Mouse (Mus musculus) heart, adult 11 months (tissue): ENCODE data around the gene Cblc.

ENCODE experiments used
- DNase-seq: peaks from one replicate; pipeline ENCODE4 v3.0.0; 2022

Gene Cblc

GRCm38 (mm10) chr7:19796697-19797588, at the start of gene Cblc:
Gene Cblc, minus strand, starts transcription at chr7:19796809.
- peak; percentile 97 for DNase-seq

DNA sequence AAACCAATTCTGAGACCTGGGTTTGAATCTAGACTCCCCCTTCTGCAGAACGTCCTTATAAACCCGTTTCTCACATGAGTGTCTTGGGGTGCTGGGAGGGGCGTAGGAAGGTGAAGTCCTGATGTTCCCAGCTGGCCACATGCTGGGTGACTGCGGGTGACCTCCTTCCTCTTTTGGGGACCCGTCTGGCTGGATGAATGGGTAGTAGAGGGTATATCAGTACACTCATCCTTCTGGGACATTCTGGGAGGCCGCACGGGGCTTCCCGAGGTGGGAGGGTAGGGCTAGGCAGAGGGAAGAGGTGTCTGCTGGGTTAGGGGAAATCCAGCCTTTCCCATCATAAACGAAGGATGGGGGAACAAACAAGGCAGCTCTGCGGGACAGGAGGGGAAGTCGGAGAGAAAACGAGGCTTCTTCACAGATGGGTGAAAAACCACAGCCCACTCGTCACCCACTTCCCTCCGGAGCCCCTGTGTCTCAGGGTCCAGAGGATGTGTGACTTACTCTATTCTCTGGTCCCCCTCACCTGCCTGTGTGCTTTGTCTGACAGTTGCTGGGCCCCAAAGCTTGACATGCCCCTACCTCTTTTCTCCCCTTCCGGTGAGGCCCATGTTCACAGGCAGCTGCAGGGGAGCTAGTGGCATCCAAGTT, 48.0 kb upstream of the Cblc start:
- DNase-seq: peak; percentile 92

- DNase-seq: peak; percentile 97
Measured at GRCm38 (mm10) chr7:19843561-19843960, 47.0 kb upstream of the Cblc start.

GRCm38 (mm10) chr7:19842885-19843504, 46.4 kb upstream of the Cblc start:
- DNase-seq: peak; percentile 96

- peak; percentile 84 for DNase-seq
Measured at GRCm38 (mm10) chr7:19841686-19842413, 45.2 kb upstream of the Cblc start.

GRCm38 (mm10) chr7:19840936-19841335, 44.3 kb upstream of the Cblc start:
- DNase-seq: no peak

- DNase-seq: peak; percentile 74
Measured at GRCm38 (mm10) chr7:19840371-19840770, 43.8 kb upstream of the Cblc start.

- no peak for DNase-seq
Measured at GRCm38 (mm10) chr7:19836843-19837242, 40.2 kb upstream of the Cblc start.

GRCm38 (mm10) chr7:19834055-19834454, 37.4 kb upstream of the Cblc start:
- DNase-seq: no peak

DNA sequence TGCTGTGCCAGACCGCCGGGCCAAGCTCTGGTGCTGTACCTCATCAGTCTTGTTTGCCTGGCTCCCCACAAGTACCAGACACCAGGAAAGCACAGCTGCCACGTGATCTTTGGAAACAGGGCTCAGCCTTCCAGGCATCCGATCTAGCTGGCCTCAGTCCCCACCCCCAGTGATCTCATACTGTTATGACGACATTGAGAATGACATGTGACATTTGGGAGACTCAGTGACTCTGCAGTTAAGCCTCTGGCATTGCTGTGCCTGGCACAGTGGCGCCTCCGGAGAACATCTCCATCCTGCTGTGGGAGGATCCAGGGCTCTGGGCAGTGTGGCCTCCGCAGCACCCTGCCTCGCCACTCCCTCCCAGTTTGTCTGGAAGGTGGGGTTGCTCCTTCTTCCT, 35.2 kb upstream of the Cblc start:
- DNase-seq: peak; percentile 96

DNA sequence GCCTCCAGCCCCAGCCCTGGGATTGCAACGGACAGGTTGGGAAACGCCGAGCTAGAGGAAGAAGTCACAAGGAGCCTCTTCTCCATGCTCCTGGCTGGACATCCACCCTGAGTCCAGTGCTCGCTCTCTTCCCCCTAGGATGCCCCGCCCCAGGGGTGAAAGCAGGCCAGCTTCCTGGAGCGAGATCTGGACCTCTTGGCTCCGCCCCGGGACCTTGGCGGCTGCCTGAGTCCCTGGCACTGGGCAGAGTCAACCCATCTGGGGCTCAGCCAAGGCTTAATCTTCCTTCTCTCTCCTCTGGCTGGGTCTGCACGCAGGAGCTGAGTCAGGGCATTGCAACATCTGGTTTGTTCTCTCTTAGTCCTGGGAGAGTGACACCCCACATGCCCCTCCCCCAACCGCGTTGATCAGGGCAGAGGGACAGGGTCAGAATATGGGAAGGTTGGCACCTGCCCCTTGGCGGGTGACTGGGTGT, 34.1 kb upstream of the Cblc start:
- DNase-seq: peak; percentile 100

- DNase-seq: no peak
Measured at GRCm38 (mm10) chr7:19829694-19830093, 33.1 kb upstream of the Cblc start.

- peak; percentile 95 for DNase-seq
Measured at GRCm38 (mm10) chr7:19826756-19827155, 30.1 kb upstream of the Cblc start.

- peak; percentile 99 for DNase-seq
Measured at GRCm38 (mm10) chr7:19824182-19824973, 27.8 kb upstream of the Cblc start.

DNA sequence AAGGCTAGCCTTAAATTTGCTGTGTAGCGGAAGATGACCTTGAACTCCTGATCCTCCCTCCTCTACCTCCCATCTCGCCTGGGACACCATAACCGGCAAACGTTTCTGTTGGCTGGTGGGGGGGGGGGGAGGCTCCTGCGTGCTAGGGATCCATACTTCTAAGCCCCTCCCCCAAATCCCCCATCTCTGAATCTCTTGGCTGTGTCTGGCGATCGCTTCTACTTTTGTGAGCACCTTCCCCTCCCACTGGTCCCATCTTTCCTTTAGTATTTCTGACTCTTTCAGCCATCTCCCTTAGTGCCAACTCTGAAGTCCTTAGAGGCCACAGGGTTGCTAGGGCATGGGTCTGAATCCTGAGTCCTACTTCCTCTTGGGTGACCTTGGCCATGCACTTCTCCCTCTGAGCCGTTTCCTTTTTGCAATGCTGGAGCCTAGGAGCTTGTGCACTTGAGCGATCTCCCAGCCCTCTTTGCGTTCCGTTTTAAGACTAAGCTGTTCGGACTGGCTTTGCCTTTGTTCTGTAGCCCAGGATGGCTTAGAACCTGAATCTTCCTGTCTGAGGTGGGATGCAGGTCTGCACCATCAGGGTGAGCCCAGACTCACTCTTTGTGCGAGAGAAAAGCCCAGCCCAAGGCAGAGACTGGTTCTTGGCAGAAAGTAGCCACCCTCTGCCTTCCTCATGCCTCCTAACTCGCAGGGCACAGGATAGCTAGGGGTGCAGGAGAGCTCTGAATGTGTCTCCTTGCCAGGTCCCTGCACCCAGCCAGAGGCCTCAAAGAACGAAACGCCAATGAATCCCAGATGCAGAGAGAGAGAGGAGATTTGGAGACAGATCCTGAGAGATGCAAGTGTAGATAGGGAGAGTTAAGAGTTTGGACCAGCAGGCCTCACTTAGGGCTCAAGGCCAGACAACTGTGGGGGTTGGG, 26.9 kb upstream of the Cblc start:
- DNase-seq: peak; percentile 97

DNA sequence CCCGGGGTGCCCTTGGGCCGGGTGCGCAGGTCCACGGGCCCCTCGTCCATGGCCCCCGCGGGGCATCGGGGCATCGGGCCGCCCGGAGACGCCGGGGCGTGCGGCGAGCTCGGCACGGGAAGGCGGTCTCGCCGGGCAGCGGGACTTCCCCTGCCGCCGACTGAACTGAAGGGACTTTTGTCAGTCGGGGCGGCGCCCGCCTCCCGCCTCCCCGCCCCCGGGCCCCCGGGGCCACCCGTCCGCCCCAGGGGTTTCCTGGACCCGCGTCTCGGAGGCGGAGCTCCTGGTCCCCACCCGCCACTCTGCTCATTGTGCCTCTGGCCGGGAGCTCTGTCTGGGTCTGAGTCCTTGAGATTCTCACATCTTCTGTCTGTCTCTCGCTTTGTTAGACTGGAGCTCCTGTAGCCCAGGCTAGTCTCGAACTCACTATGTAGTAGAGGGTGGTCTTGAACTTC, 26.0 kb upstream of the Cblc start, which contains the start of gene Bcl3:
Gene Bcl3, minus strand, starts transcription at position 167 of the 455 bp plus-strand sequence.
- DNase-seq: peak; percentile 99

GRCm38 (mm10) chr7:19822193-19822592, 25.6 kb upstream of the Cblc start:
- DNase-seq: no peak

DNA sequence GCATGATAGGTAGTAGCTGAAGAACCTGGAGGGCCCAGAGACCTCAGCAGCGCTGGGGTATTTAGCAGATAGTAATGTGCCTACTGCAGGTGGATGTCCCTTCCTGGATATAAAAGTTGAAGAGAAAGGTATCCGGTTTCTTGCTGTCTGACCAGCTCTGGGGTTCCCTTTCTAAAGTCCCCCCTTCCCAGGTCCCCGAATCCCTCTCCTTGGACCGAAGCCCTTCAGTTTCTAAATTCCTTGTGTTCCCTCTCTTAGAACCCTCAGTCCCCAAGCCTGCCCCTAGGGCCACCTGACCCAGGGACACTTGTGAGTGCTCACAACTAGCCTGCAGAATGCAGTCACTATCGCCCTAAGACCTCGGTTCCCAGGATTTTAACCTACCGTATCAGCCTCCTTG, 25.0 kb upstream of the Cblc start:
- DNase-seq: no peak

GRCm38 (mm10) chr7:19820347-19821048, 23.9 kb upstream of the Cblc start:
- DNase-seq: no peak

DNA sequence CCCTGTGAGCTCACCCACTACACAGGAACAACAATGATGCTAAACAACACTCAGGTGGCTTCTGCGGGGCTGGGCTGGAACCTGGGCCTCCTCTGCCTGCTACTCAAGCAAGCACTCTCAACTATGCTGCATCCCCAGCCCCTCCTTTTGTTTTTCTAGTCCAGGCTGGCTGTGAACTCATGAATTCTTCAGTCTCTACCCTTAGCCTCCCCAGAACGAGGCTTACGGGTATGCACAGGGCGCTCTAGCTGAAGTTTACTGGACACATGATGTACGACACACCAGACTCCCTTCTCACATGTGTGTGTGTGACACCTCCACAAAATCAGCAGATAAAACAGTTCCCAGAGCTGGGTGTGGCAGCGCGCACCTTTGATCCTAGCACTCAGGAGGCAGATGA, 22.3 kb upstream of the Cblc start:
- no peak for DNase-seq
